Mouse (Mus musculus) midbrain, embryonic 11.5 days (tissue): Measurements from ENCODE around the gene Wwc2. TPM values are rescaled to one million over a fixed set of nuclear protein-coding genes. Genes with fewer than 3 reads are reported as not detected.

Experiments
- ATAC-seq: fragments of 200-750 bp; cut with Nextera tagmentation; 2 replicates; pipeline ENCODE4 v1.8.0; 2017; ENCODE audit warnings: moderate TSS enrichment, moderate library complexity; ENCODE audit not compliant: low FRiP score
- DNase-seq: peaks from one replicate; pipeline ENCODE4 v3.0.0; 2015; ENCODE audit warnings: low spot score; ENCODE audit errors: missing footprints
- H3K27ac ChIP-seq: fragments of 300-500 bp; sonication (generic); 2 replicates; pipeline ENCODE4 v1.5.1; 2014; ENCODE audit warnings: low read depth, low read length
- H3K27me3 ChIP-seq: fragments of 300-500 bp; sonication (generic); 2 replicates; pipeline ENCODE4 v1.6.1; 2014; ENCODE audit warnings: mild to moderate bottlenecking, low read length, moderate library complexity, mixed read lengths; ENCODE audit not compliant: control insufficient read depth, insufficient read depth
- H3K36me3 ChIP-seq: fragments of 300-500 bp; sonication (generic); 2 replicates; pipeline ENCODE4 v1.6.1; 2014; ENCODE audit warnings: mild to moderate bottlenecking, low read length, moderate library complexity, mixed read lengths; ENCODE audit not compliant: control insufficient read depth, insufficient read depth
- H3K4me1 ChIP-seq: fragments of 300-500 bp; sonication (generic); 2 replicates; pipeline ENCODE4 v1.6.1; 2014; ENCODE audit warnings: low read length; ENCODE audit not compliant: control insufficient read depth, insufficient read depth
- H3K4me2 ChIP-seq: fragments of 300-500 bp; sonication (generic); 2 replicates; pipeline ENCODE4 v1.6.1; 2014; ENCODE audit warnings: mild to moderate bottlenecking, moderate library complexity
- H3K4me3 ChIP-seq: fragments of 300-500 bp; sonication (generic); 2 replicates; pipeline ENCODE4 v1.5.1; 2014; ENCODE audit warnings: low read depth, low read length
- H3K9ac ChIP-seq: fragments of 300-500 bp; sonication (generic); 2 replicates; pipeline ENCODE4 v1.6.1; 2014; ENCODE audit warnings: low read length
- H3K9me3 ChIP-seq: fragments of 300-500 bp; sonication (generic); 2 replicates; pipeline ENCODE4 v1.6.1; 2016; ENCODE audit warnings: low read length; ENCODE audit not compliant: control insufficient read depth
- WGBS: fragments of 180-500 bp; shearing (Covaris S2); extraction: QIAGEN DNeasy Blood & Tissue Kit; methylation state at CpG from one replicate; pipeline ENCODE4 v1.1.7; 2014; 5-methylcytosine and 5-hydroxymethylcytosine counted together
- polyA plus RNA-seq: library from polyadenylated mRNA; unstranded; fragments of >200 nt; fragmentation: Nextera tagmentation; extraction: Ambion mirVana; gene quantifications from 2 replicates; pipeline ENCODE4 v1.2.1, GENCODE M21; 2014

The Wwc2 gene
- polyA plus RNA-seq, 1 experiment from 2014 or later = 6.2 TPM

GRCm38 (mm10) chr8:47779589-47779988, 211.1 kb downstream of the Wwc2 start:
- ATAC-seq = no peak
- 83% methylated on average over 6 of the region's 6 CpGs for WGBS
- no peaks in the 10 kb centered on the region for H3K9me3 ChIP-seq

GRCm38 (mm10) chr8:47777415-47777814, 213.3 kb downstream of the Wwc2 start:
- no peak overlapping the region for H3K4me2 ChIP-seq
- no peaks in the 10 kb centered on the region for H3K9me3 ChIP-seq
- no peaks in the 10 kb centered on the region for H3K36me3 ChIP-seq
- H3K27me3 ChIP-seq = no peaks in the 10 kb centered on the region
- no peak overlapping the region for H3K27ac ChIP-seq
- no peak overlapping the region for H3K4me3 ChIP-seq
- H3K9ac ChIP-seq = no peak overlapping the region
- WGBS = 93% methylated on average over 7 of the region's 7 CpGs
- ATAC-seq = no peak
- DNase-seq = no peak
- no peaks in the 10 kb centered on the region for H3K4me1 ChIP-seq

More at GRCm38 (mm10) chr8:47779589-47779988, 211.1 kb downstream of the Wwc2 start:
- Histone ChIP-seq H3K27ac (no peak overlapping the region), H3K27me3 (no peaks in the 10 kb centered on the region), H3K36me3 (no peaks in the 10 kb centered on the region), H3K9ac (no peak overlapping the region), H3K4me3 (no peak overlapping the region), H3K4me1 (no peaks in the 10 kb centered on the region), H3K4me2 (no peak overlapping the region)
- DNase-seq = no peak

Other genes with a start within 250 kb of the Wwc2 start
- gene Cldn24, start 168.8 kb downstream of the Wwc2 start, polyA plus RNA-seq = not detected in 2 replicates
- gene Cldn22, start 166.4 kb downstream of the Wwc2 start, polyA plus RNA-seq = not detected in 2 replicates
- 21.2 and 26.5 TPM in 2 replicates for gene Dctd, start 108.2 kb upstream of the Wwc2 start, polyA plus RNA-seq